Mouse (Mus musculus): ENCODE data around the gene Ccdc155.

GRCm38 (mm10) chr7:45158991-45159390, 45.7 kb downstream of the Ccdc155 start:
- TF ChIP-seq CTCF (IDR thresholded peaks at IDR 0.05; ENCODE audit: low read depth, low read length) (no peak), GATA1 (IDR thresholded peaks at IDR 0.05; ENCODE audit: borderline replicate concordance, low read length) (no peak), POLR2AphosphoS5 (IDR thresholded peaks at IDR 0.05; ENCODE audit: insufficient replicate concordance, low read depth, low read length) (no peak)
